Mouse (Mus musculus) lung, postnatal 0 days (tissue): Measurements from ENCODE around the gene Sh3pxd2a.

Experiments
- CTCF ChIP-seq: IDR thresholded peaks from 2 replicates; pipeline ENCODE4 v1.5.1; 2016; ENCODE audit warnings: antibody characterized with exemption, mild to moderate bottlenecking
- EP300 ChIP-seq: IDR thresholded peaks from 2 replicates; pipeline ENCODE4 v1.6.1; 2016; ENCODE audit warnings: antibody characterized with exemption, mild to moderate bottlenecking, control low read depth

- no peak for TF ChIP-seq CTCF
- TF ChIP-seq EP300, result no peak
Measured at GRCm38 (mm10) chr19:47345851-47346568, 118.2 kb downstream of the Sh3pxd2a start.
